Mouse (Mus musculus) frontal cortex, postnatal 25 days (tissue): ENCODE data around the gene Gm21865.
"Not testable (repeated sequence)": the region's sequence is repeated elsewhere in the genome, so short reads cannot be mapped to it uniquely, and the experiment has no call there.

Source experiments
- DNase-seq, 2 experiments: peaks; one replicate each; pipeline ENCODE4 v3.0.0; 2022; ENCODE audit warnings: low spot score in 2 of 2

Gene Gm21865

DNA sequence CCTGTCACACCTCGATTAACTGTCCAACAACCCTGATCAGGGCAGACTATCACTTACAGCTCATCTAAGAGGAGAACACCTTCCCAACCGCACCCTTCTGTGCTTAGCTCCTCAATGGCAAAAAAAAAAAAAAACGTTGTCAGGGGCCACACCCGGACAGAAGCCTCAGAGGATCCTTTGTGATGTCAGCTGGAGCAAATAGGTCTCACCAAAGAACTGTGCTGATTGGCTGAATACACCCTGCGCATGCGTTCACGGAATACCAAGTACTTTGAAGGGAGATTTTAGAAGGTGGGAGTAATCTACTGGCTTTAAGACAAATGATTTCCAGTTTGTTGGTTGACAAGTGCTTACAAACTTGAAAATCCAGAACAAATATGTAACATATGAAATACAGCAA lies at the start of gene Gm21865:
Gene Gm21865, minus strand, starts transcription at position 101 of the 400 bp plus-strand sequence.
- not testable (repeated sequence) for DNase-seq
